Mouse (Mus musculus): ENCODE data around the gene Atp8b5. TPM values are rescaled to one million over a fixed set of nuclear protein-coding genes. Genes with fewer than 3 reads are reported as not detected.

Atp8b5 gene
- total and polyA plus RNA-seq, 3 experiments = 0.08 to 0.14 TPM; not detected in 1

GRCm38 (mm10) chr4:43367295-43367694, 100.3 kb downstream of the Atp8b5 start:
- Histone ChIP-seq H3K79me2 (replicated peaks; ENCODE audit: control insufficient read depth, insufficient read depth, low read length) (no peaks in the 10 kb centered on the region), H3K9ac (ENCODE audit: low read depth, low read length) (no peak overlapping the region), H3K27me3 (ENCODE audit: control insufficient read depth, insufficient read depth, low read length) (no peaks in the 10 kb centered on the region), H3K27ac (no peak overlapping the region), H3K36me3 (ENCODE audit: control insufficient read depth, insufficient read depth, low read length) (no peaks in the 10 kb centered on the region), H3K4me1 (ENCODE audit: control insufficient read depth, insufficient read depth, low read length) (no peaks in the 10 kb centered on the region), H3K4me3 (no peak overlapping the region)
- WGBS = 74% methylated on average over 5 of the region's 5 CpGs
- intact Hi-C loops (cut with DNase I) = no loop called here
- no peak for DNase-seq
- no peak for TF ChIP-seq POLR2A (IDR thresholded peaks at IDR 0.05; ENCODE audit: insufficient read depth, low read depth, low read length)
- no peak for TF ChIP-seq EP300 (IDR thresholded peaks at IDR 0.05; ENCODE audit: insufficient read depth, low read depth, low read length)

- WGBS = 84% methylated on average over 9 of the region's 9 CpGs
- H3K27me3 ChIP-seq (ENCODE audit: control insufficient read depth, insufficient read depth, low read length) = no peaks in the 10 kb centered on the region
- no peaks in the 10 kb centered on the region for H3K4me1 ChIP-seq (ENCODE audit: control insufficient read depth, insufficient read depth, low read length)
- DNase-seq = no peak
- no peak overlapping the region for H3K4me3 ChIP-seq
- intact Hi-C loops (cut with DNase I) = no loop called here
- H3K27ac ChIP-seq = no peak overlapping the region
- no peaks in the 10 kb centered on the region for H3K79me2 ChIP-seq (replicated peaks; ENCODE audit: control insufficient read depth, insufficient read depth, low read length)
- no peak for TF ChIP-seq EP300 (IDR thresholded peaks at IDR 0.05; ENCODE audit: insufficient read depth, low read depth, low read length)
- TF ChIP-seq CTCF (IDR thresholded peaks at IDR 0.05) = no peak
- no peak for TF ChIP-seq POLR2A (IDR thresholded peaks at IDR 0.05; ENCODE audit: insufficient read depth, low read depth, low read length)
- H3K9ac ChIP-seq (ENCODE audit: low read depth, low read length) = no peak overlapping the region
- no peaks in the 10 kb centered on the region for H3K36me3 ChIP-seq (ENCODE audit: control insufficient read depth, insufficient read depth, low read length)
Observed at GRCm38 (mm10) chr4:43367787-43368186, 100.8 kb downstream of the Atp8b5 start.

- TF ChIP-seq CTCF (IDR thresholded peaks at IDR 0.05) = no peak
- TF ChIP-seq EP300 (IDR thresholded peaks at IDR 0.05; ENCODE audit: insufficient read depth, low read depth, low read length) = no peak
- TF ChIP-seq POLR2A (IDR thresholded peaks at IDR 0.05; ENCODE audit: insufficient read depth, low read depth, low read length) = no peak
- Histone ChIP-seq H3K9ac (ENCODE audit: low read depth, low read length) (no peak overlapping the region), H3K4me3 (no peak overlapping the region), H3K27ac (no peak overlapping the region), H3K4me1 (ENCODE audit: control insufficient read depth, insufficient read depth, low read length) (no peaks in the 10 kb centered on the region), H3K27me3 (ENCODE audit: control insufficient read depth, insufficient read depth, low read length) (no peaks in the 10 kb centered on the region), H3K36me3 (ENCODE audit: control insufficient read depth, insufficient read depth, low read length) (no peaks in the 10 kb centered on the region), H3K79me2 (replicated peaks; ENCODE audit: control insufficient read depth, insufficient read depth, low read length) (no peaks in the 10 kb centered on the region)
- intact Hi-C loops (cut with DNase I) = no loop called here
- 76% methylated on average over 11 of the region's 11 CpGs for WGBS
- no peak for DNase-seq
Observed at GRCm38 (mm10) chr4:43371406-43371805, 104.4 kb downstream of the Atp8b5 start.

- Histone ChIP-seq H3K36me3 (ENCODE audit: control insufficient read depth, insufficient read depth, low read length) (no peaks in the 10 kb centered on the region), H3K4me1 (ENCODE audit: control insufficient read depth, insufficient read depth, low read length) (no peaks in the 10 kb centered on the region), H3K4me3 (no peak overlapping the region), H3K27ac (no peak overlapping the region), H3K79me2 (replicated peaks; ENCODE audit: control insufficient read depth, insufficient read depth, low read length) (no peaks in the 10 kb centered on the region), H3K9ac (ENCODE audit: low read depth, low read length) (no peak overlapping the region), H3K27me3 (ENCODE audit: control insufficient read depth, insufficient read depth, low read length) (no peaks in the 10 kb centered on the region)
- 60% methylated on average over 4 of the region's 4 CpGs for WGBS
- intact Hi-C loops (cut with DNase I) = no loop called here
- DNase-seq = no peak
- peak; percentile 55 for TF ChIP-seq CTCF (IDR thresholded peaks at IDR 0.05)
- no peak for TF ChIP-seq EP300 (IDR thresholded peaks at IDR 0.05; ENCODE audit: insufficient read depth, low read depth, low read length)
- TF ChIP-seq POLR2A (IDR thresholded peaks at IDR 0.05; ENCODE audit: insufficient read depth, low read depth, low read length) = no peak
Observed at GRCm38 (mm10) chr4:43372155-43372554, 105.2 kb downstream of the Atp8b5 start.

- Histone ChIP-seq H3K79me2 (replicated peaks; ENCODE audit: control insufficient read depth, insufficient read depth, low read length) (no peaks in the 10 kb centered on the region), H3K9ac (ENCODE audit: low read depth, low read length) (no peak overlapping the region), H3K36me3 (ENCODE audit: control insufficient read depth, insufficient read depth, low read length) (no peaks in the 10 kb centered on the region), H3K4me3 (no peak overlapping the region), H3K27ac (no peak overlapping the region), H3K27me3 (ENCODE audit: control insufficient read depth, insufficient read depth, low read length) (no peaks in the 10 kb centered on the region), H3K4me1 (ENCODE audit: control insufficient read depth, insufficient read depth, low read length) (no peaks in the 10 kb centered on the region)
- DNase-seq = no peak
- TF ChIP-seq POLR2A (IDR thresholded peaks at IDR 0.05; ENCODE audit: insufficient read depth, low read depth, low read length) (no peak), CTCF (IDR thresholded peaks at IDR 0.05) (no peak)
- intact Hi-C loops (cut with DNase I) = no loop called here
- 69% methylated on average over 4 of the region's 4 CpGs for WGBS
Observed at GRCm38 (mm10) chr4:43374266-43374665, 107.3 kb downstream of the Atp8b5 start.

GRCm38 (mm10) chr4:43379601-43380000, 112.6 kb downstream of the Atp8b5 start:
- Histone ChIP-seq H3K4me3 (no peak overlapping the region), H3K27me3 (ENCODE audit: control insufficient read depth, insufficient read depth, low read length) (no peaks in the 10 kb centered on the region), H3K36me3 (ENCODE audit: control insufficient read depth, insufficient read depth, low read length) (peaks cover 7% of the 10 kb centered on the region), H3K79me2 (replicated peaks; ENCODE audit: control insufficient read depth, insufficient read depth, low read length) (no peaks in the 10 kb centered on the region; the same call in none of the 2 replicates), H3K27ac (no peak overlapping the region), H3K9ac (ENCODE audit: low read depth, low read length) (no peak overlapping the region), H3K4me1 (ENCODE audit: control insufficient read depth, insufficient read depth, low read length) (peaks cover 10% of the 10 kb centered on the region)
- DNase-seq = no peak
- intact Hi-C loops (cut with DNase I) = no loop called here
- 95% methylated on average over 6 of the region's 6 CpGs for WGBS
- TF ChIP-seq POLR2A (IDR thresholded peaks at IDR 0.05; ENCODE audit: insufficient read depth, low read depth, low read length) (no peak), CTCF (IDR thresholded peaks at IDR 0.05) (no peak), EP300 (IDR thresholded peaks at IDR 0.05; ENCODE audit: insufficient read depth, low read depth, low read length) (no peak)
